Mouse (Mus musculus) heart, adult 9 months (tissue): ENCODE results near the gene Msl1.

Source experiments
- DNase-seq, 2 experiments: peaks; one replicate each; pipeline ENCODE4 v3.0.0; 2022; ENCODE audit warnings: low spot score in 2 of 2

Gene Msl1

DNA sequence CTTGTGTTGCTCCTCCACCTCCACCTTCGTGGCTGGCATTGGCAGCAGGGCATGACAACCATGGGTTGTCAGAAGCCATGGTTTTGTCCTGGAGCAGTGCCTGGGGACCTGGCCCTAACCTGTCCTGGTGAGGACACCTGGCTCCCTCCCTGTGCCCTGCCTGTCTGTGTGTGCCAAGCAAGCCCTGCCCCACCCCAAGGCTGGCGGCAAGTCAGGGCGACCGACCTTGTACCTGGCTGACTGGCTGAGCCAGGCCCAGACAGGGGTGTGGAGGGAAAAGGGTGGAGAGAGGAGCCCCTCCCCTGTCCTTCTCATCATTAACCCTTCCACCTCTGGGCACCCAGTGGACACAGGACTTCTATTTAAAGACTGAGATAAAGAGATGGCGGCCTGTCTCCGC lies 44.1 kb downstream of the Msl1 start:
- DNase-seq = no peak

DNA sequence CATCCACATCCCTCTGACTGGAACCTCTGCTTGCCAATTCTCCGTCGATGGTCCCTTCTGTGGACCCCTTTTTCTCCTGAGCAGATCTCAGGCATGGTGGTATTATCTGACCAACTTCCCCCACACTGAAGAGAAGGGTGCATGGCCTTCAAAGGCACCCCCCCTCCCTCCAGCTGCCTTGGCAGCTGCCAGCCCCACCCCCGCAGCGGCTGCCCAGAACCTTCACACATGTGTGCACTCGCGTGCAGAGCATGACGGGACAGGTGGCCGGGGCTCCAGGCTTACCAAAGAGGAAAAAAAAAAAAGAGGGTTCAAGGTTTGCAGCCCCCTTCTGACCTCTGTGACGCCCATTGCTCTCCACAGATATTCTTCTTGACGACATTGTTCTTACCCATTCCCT lies 44.6 kb downstream of the Msl1 start:
- DNase-seq = no peak

DNA sequence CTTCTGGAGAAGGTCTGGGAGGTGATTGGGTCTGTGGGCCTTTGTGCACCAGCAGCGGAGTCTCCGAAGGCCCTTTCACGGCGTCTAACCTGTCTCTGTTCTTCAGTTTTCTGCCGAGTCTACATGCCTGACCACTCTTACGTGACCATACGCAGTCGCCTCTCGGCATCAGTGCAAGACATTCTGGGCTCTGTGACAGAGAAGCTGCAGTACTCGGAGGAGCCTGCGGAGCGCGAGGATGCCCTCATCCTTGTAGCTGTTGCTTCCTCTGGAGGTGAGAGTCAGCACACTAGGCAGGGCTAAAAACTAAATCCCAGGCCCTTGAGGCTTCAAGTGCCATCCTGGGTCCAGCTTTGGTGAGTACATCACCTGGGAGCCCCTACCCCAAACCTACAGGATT lies 50.7 kb downstream of the Msl1 start:
- DNase-seq = no peak

DNA sequence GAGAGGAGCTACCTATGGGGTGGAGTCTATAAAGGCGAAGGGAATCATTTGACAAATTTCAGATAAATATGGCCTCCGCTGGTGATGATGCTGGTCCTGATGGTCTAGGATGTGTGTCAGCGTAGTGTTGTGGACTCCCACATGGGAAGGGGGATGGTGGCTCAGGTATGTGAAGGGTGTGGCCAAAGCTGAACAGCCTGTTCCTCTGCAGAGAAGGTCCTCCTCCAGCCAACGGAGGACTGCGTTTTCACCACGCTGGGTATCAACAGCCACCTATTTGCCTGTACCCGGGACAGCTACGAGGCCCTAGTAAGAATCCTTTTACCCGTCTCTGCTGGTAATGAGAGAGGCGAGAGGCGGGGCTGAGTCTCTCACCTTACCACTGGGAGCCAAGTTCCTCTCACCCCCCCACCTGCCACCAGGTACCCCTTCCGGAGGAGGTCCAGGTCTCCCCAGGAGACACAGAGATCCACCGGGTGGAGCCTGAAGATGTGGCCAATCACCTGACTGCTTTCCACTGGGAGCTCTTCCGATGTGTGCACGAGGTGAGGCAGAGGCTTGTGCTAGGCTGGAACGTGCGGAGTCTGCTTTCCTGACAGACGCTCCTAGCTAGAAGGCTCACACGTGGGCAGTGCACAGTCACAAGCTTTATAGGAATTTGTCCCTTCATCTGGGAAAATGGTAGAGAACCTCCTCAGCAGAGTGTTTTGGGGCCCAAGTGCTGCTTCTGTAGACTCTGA lies 51.7 kb downstream of the Msl1 start:
- no peak for DNase-seq

DNA sequence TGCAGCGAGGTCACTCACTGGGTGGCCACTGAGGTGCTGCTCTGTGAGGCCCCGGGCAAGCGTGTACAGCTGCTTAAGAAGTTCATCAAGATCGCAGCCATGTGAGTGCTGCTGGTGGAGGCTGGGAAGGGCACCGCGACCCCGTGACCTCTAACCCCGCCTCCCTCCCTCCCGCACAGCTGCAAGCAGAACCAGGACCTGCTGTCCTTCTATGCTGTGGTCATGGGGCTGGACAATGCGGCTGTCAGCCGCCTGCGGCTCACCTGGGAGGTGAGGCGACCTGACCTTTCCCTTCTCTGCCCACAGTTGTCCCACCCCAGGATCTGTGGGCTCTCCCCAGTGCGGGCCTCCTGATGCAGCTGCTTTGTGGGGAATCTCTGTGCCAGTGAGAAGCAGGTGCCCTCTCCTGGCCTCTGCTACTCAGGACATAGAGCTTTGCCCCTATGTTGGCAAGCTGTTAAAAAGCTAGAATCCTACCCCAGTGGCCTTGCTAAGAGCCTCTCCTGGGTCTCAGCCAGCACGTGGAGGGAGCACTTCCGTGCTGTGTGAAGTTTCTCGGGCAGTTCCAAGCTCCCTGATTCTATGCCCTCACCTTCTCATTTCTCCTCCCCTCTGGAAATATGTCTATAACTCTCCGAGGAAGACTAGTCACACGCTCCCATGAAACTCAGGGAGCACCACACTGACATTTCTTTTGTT lies 54.0 kb downstream of the Msl1 start:
- no peak for DNase-seq

DNA sequence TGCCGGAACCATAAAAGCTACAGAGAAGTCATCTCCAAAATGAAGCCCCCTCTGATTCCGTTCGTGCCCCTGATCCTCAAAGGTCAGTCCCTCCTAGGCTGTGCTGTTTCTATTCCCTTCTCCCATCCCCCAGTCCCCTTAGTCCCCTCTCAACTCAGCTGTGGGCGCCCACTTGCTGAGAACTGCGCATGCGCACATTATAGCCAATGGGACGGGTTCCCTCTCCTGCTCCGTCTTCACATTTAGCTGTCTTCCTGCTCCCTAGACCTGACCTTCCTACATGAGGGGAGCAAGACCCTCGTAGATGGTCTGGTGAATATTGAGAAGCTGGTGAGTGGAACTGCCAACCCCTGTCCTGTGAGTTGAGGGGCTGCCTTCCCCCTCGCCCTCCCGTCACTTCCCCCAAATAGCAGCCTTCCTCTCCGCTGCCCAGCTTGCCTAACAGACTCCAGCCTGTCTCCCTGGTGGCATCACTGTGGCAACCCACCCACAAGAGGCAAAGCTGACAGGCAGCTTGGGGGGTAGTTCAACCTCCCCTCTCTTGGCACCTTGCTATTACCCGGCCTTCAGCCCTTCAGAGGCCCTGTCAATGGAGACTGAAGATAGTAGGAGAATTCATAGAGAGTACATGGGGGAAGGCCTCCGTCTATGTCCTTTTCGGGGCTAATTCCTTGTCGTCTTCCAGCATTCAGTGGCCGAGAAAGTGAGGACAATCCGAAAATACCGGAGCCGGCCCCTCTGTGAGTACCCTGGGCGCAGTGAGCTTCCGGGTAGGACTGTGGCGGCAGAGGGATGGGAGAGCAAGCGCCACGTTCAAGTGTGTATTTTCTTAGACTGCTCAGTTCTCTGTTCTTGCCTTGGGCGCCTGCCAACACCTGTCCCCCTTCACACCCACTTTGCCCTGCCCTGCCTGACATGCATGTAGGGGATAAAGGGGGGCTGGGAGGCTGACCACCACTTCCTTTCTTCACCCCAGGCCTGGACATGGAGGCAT lies 55.1 kb downstream of the Msl1 start:
- no peak for DNase-seq

DNA sequence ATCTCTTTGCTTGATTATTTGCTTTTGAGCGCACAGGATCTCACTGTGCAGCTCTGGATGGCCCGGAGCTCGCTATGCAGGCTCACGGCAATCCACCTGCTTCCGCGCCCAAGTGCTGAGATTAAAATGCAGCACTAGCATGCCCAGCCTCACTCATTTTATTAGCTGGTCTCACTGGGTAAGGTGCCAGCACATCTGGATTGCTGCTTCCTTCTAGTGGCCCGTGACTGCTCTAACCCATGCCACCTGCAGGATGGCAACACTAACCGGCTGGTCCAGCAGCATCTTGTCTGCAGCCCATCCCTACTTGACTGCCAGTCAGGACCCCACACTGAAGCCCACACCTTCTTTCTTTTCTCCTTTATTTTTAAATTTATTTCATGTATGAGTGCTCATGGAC lies 58.8 kb downstream of the Msl1 start:
- no peak for DNase-seq

DNA sequence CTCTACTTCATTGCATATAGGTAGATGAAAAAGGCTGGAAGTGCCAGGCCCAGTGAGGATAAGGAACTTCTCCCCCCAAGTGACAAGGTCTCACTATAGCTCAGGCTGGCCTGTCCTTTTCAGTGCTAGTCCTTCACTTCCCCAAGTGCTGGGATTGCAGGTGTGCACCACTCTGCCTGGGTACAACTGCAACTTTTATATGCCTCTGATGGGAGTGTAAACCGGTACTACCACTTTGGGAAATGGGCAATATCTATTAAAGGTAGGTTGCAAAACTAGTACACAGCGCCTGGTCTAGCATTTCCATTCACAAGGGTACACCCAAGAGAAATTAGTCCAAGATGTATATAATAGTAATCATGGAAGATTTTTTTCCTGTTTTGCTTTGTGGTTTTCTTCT lies 59.3 kb downstream of the Msl1 start:
- no peak for DNase-seq
